Mouse (Mus musculus) fat pad, adult 2 months (tissue): ENCODE data around the gene Mapk11.
A peak's percentile ranks its signal among the peaks of the same experiment; 100 is the strongest.

Experiments used
- DNase-seq: peaks from one replicate; pipeline ENCODE4 v3.0.0-alpha.2; 2011; ENCODE audit warnings: low read depth, low spot score; ENCODE audit errors: extremely low read depth

Gene Mapk11

GRCm38 (mm10) chr15:89141905-89142304 lies 7.5 kb downstream of the Mapk11 start:
- DNase-seq: no peak

- no peak for DNase-seq
These were observed 8.0 kb downstream of the Mapk11 start for GRCm38 (mm10) chr15:89141443-89141842.

GRCm38 (mm10) chr15:89140659-89141252 lies 8.7 kb downstream of the Mapk11 start, which contains the start of gene Mapk12:
Gene Mapk12, minus strand, starts transcription at chr15:89140703.
- no peak for DNase-seq

- peak; percentile 80 for DNase-seq
These were observed 9.3 kb downstream of the Mapk11 start for GRCm38 (mm10) chr15:89140048-89140658.

- DNase-seq: no peak
These were observed 10.9 kb downstream of the Mapk11 start for GRCm38 (mm10) chr15:89138531-89138930.

- DNase-seq: no peak
These were observed 11.4 kb downstream of the Mapk11 start for GRCm38 (mm10) chr15:89138046-89138405.

- no peak for DNase-seq
These were observed 11.9 kb downstream of the Mapk11 start for GRCm38 (mm10) chr15:89137378-89138045.

- DNase-seq: no peak
These were observed 12.8 kb downstream of the Mapk11 start for GRCm38 (mm10) chr15:89136461-89137155.

- DNase-seq: no peak
These were observed 18.1 kb downstream of the Mapk11 start for GRCm38 (mm10) chr15:89131316-89131715.

- no peak for DNase-seq
These were observed 19.2 kb downstream of the Mapk11 start for GRCm38 (mm10) chr15:89130245-89130644.

GRCm38 (mm10) chr15:89128382-89129350 lies 20.8 kb downstream of the Mapk11 start, which contains the start of gene Hdac10:
Gene Hdac10, minus strand, starts transcription at chr15:89128700.
- DNase-seq: no peak

GRCm38 (mm10) chr15:89127364-89127940 lies 22.0 kb downstream of the Mapk11 start:
- no peak for DNase-seq

- no peak for DNase-seq
These were observed 22.8 kb downstream of the Mapk11 start for GRCm38 (mm10) chr15:89126622-89127021.

GRCm38 (mm10) chr15:89125351-89125750 lies 24.1 kb downstream of the Mapk11 start:
- no peak for DNase-seq

GRCm38 (mm10) chr15:89124312-89124711 lies 25.1 kb downstream of the Mapk11 start:
- no peak for DNase-seq

GRCm38 (mm10) chr15:89123595-89123994 lies 25.8 kb downstream of the Mapk11 start:
- DNase-seq: no peak

GRCm38 (mm10) chr15:89122649-89123366 lies 26.6 kb downstream of the Mapk11 start, which contains the start of gene Tubgcp6:
Gene Tubgcp6, minus strand, starts transcription at chr15:89123112.
- DNase-seq: no peak

- no peak for DNase-seq
These were observed 31.4 kb downstream of the Mapk11 start for GRCm38 (mm10) chr15:89118007-89118406.

GRCm38 (mm10) chr15:89110147-89110546 lies 39.3 kb downstream of the Mapk11 start:
- DNase-seq: no peak
